Comparison of ENCODE assay signal across 12 mouse cellular contexts in genomic region chr2:102905604-102906003, GRCm38 (mm10).
"Had no signal": no experiment of that assay in that cellular context is flagged by ENCODE, and none has a peak within 500 bp of the region (broad histone marks: within the 10 kb centered on the region; RNA-seq: fewer than 3 reads in every experiment).

No protein-coding gene starts in this region.

- H3K27ac ChIP-seq: limb, embryonic 12.5 days; liver, embryonic 14.5 days; midbrain, embryonic 10.5 days had no signal

- H3K4me2 ChIP-seq: limb, embryonic 12.5 days had no signal

- H3K9ac ChIP-seq: limb, embryonic 12.5 days; liver, embryonic 14.5 days had no signal

- ATAC-seq: lung, postnatal 0 days had no signal

- H3K36me3 ChIP-seq: limb, embryonic 12.5 days; midbrain, embryonic 10.5 days had no signal

- H3K9me3 ChIP-seq: limb, embryonic 12.5 days; midbrain, embryonic 10.5 days had no signal

- H3K4me3 ChIP-seq: limb, embryonic 12.5 days; midbrain, embryonic 10.5 days had no signal

- DNase-seq: kidney, adult 8-10 months; kidney, postnatal 25 days; lung, adult 18-20 months; lung, postnatal 4 days; right cerebral cortex, postnatal 4 days; spleen, adult 18-20 months; thymus, adult 18-20 months; thymus, postnatal 14 days had no signal
